Mouse (Mus musculus) hindbrain, embryonic 14.5 days (tissue): Measurements from ENCODE around the gene Spata13. TPM values are rescaled to one million over a fixed set of nuclear protein-coding genes. Genes with fewer than 3 reads are reported as not detected.

Source experiments
- ATAC-seq: fragments of 200-750 bp; cut with Nextera tagmentation; 2 replicates; pipeline ENCODE4 v1.8.0; 2017; ENCODE audit warnings: moderate number of reproducible peaks, mild to moderate bottlenecking, moderate TSS enrichment, moderate library complexity; ENCODE audit not compliant: low FRiP score
- DNase-seq: peaks from one replicate; pipeline ENCODE4 v3.0.0-alpha.2; 2015; ENCODE audit warnings: low spot score
- H3K27ac ChIP-seq: fragments of 300-500 bp; sonication (generic); 2 replicates; pipeline ENCODE4 v1.5.1; 2014; ENCODE audit warnings: mild to moderate bottlenecking, moderate library complexity
- H3K27me3 ChIP-seq: fragments of 300-500 bp; sonication (generic); 2 replicates; pipeline ENCODE4 v1.6.1; 2014; ENCODE audit warnings: mild to moderate bottlenecking, low read length, mixed read lengths; ENCODE audit not compliant: control insufficient read depth, insufficient read depth
- H3K36me3 ChIP-seq: fragments of 300-500 bp; sonication (generic); replicated peaks from 2 replicates; pipeline ENCODE4 v1.6.1; 2014; ENCODE audit not compliant: control insufficient read depth, insufficient read depth
- H3K4me1 ChIP-seq: fragments of 300-500 bp; sonication (generic); replicated peaks from 2 replicates; pipeline ENCODE4 v1.6.1; 2014; ENCODE audit warnings: antibody characterized with exemption, low read length, mixed read lengths; ENCODE audit not compliant: control insufficient read depth, insufficient read depth
- H3K4me2 ChIP-seq: fragments of 300-500 bp; sonication (generic); replicated peaks from 2 replicates; pipeline ENCODE4 v1.6.1; 2014; ENCODE audit warnings: mild to moderate bottlenecking, moderate library complexity
- H3K4me3 ChIP-seq: fragments of 300-500 bp; sonication (generic); replicated peaks from 2 replicates; pipeline ENCODE4 v1.5.1; 2014; ENCODE audit warnings: mild to moderate bottlenecking, low read length
- H3K9ac ChIP-seq: fragments of 300-500 bp; sonication (generic); 2 replicates; pipeline ENCODE4 v1.6.1; 2014
- H3K9me3 ChIP-seq: fragments of 300-500 bp; sonication (generic); 2 replicates; pipeline ENCODE4 v1.6.1; 2016; ENCODE audit warnings: low read length; ENCODE audit not compliant: control insufficient read depth
- WGBS: fragments of 180-500 bp; shearing (Covaris S2); extraction: QIAGEN DNeasy Blood & Tissue Kit; methylation state at CpG from one replicate; pipeline ENCODE4 v1.1.7; 2014; 5-methylcytosine and 5-hydroxymethylcytosine counted together
- polyA plus RNA-seq: library from polyadenylated mRNA; unstranded; fragments of >200 nt; fragmentation: Nextera tagmentation; extraction: Ambion mirVana; gene quantifications from 2 replicates; pipeline ENCODE4 v1.2.1, GENCODE M21; 2014

Gene Spata13
- polyA plus RNA-seq, 1 experiment from 2014 or later, result 26.2 TPM

- peaks cover 38% of the 10 kb centered on the region for H3K4me1 ChIP-seq
- no peak for DNase-seq
- WGBS, result 67% methylated on average over 8 of the region's 8 CpGs
These were observed 107.2 kb downstream of the Spata13 start for GRCm38 (mm10) chr14:60741033-60741432.

DNA sequence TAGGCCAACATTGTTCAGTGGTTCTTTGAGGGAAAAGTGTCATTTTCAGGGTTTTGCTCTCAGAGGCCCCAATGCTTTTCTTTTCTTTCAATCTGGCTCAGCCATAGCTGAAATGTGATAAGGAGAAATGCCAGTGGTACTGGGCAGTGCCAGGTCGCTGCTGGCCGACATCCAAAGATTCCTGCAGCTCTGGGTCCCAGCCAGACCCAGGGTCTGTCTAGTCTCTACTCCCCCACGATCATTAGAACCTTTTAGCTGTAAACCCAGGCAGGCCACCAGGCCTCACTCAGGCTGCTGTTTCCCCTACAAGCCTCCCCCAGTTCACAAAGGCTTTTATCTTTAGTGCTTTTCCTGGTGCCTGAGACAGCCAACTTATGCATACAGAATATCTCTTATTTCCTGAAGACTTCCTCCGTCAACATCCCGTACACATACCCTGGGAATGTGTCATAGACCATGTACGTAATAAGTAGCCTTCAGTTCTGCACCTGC lies 107.7 kb downstream of the Spata13 start:
- no peaks in the 10 kb centered on the region for H3K9me3 ChIP-seq
- H3K27me3 ChIP-seq, result no peaks in the 10 kb centered on the region
- H3K9ac ChIP-seq, result 0 out of 2 replicates have a peak overlapping the region, but pooled peaks have one; percentile 8
- 0 out of 2 replicates have a peak, but pooled peaks cover 3% of the 10 kb centered on the region for H3K36me3 ChIP-seq
- no peak overlapping the region for H3K4me3 ChIP-seq
- 75% methylated on average over 6 of the region's 6 CpGs for WGBS
- ATAC-seq (peak; percentile 57), DNase-seq (peak; percentile 45)
- H3K4me1 ChIP-seq, result peaks cover 33% of the 10 kb centered on the region
- no peak overlapping the region for H3K4me2 ChIP-seq
- peak overlapping the region; percentile 62 for H3K27ac ChIP-seq

More at GRCm38 (mm10) chr14:60741033-60741432, 107.2 kb downstream of the Spata13 start:
- Histone ChIP-seq H3K4me2 (no peak overlapping the region), H3K27ac (peak overlapping the region; percentile 62), H3K9me3 (no peaks in the 10 kb centered on the region), H3K27me3 (no peaks in the 10 kb centered on the region), H3K9ac (no peak overlapping the region), H3K36me3 (0 out of 2 replicates have a peak, but pooled peaks cover 3% of the 10 kb centered on the region), H3K4me3 (no peak overlapping the region)
- ATAC-seq, result no peak

GRCm38 (mm10) chr14:60743681-60744080 lies 109.9 kb downstream of the Spata13 start:
- H3K4me2 ChIP-seq, result no peak overlapping the region
- ATAC-seq (no peak), DNase-seq (no peak)
- no peaks in the 10 kb centered on the region for H3K9me3 ChIP-seq
- peaks cover 3% of the 10 kb centered on the region; the same call in 1 of the 2 replicates for H3K36me3 ChIP-seq
- H3K9ac ChIP-seq, result no peak overlapping the region
- no peak overlapping the region for H3K27ac ChIP-seq
- H3K27me3 ChIP-seq, result no peaks in the 10 kb centered on the region
- H3K4me3 ChIP-seq, result no peak overlapping the region
- peaks cover 25% of the 10 kb centered on the region for H3K4me1 ChIP-seq
- WGBS, result 67% methylated on average over 9 of the region's 9 CpGs

DNA sequence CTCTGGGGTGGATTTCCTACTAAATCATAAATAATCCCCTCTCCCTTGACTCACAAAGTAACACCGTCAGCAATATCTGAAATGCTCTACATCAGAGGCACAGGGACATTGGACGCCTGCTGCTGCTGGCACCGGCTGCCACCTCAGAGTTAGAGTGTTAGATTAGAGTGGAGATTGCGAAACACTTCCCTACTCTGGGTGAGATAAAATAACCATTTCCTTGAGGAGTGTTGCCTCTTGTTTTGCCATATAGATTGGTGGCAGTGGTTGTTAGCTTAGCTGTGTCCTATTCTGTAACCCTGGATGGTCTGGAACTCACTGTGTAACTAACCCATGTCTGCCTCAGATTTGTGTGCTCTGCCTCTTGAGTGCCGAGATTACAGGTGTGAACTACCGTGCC lies 111.4 kb downstream of the Spata13 start:
- no peak for ATAC-seq
- H3K4me2 ChIP-seq, result no peak overlapping the region
- peaks cover 19% of the 10 kb centered on the region for H3K4me1 ChIP-seq
- no peak for DNase-seq
- no peaks in the 10 kb centered on the region for H3K9me3 ChIP-seq
- no peak overlapping the region for H3K27ac ChIP-seq
- no peak overlapping the region for H3K4me3 ChIP-seq
- 89% methylated on average over 6 of the region's 6 CpGs for WGBS
- no peak overlapping the region for H3K9ac ChIP-seq
- H3K27me3 ChIP-seq, result no peaks in the 10 kb centered on the region
- peaks cover 3% of the 10 kb centered on the region; the same call in 1 of the 2 replicates for H3K36me3 ChIP-seq

- no peaks in the 10 kb centered on the region for H3K9me3 ChIP-seq
- DNase-seq (no peak), ATAC-seq (no peak)
- no peak overlapping the region for H3K4me2 ChIP-seq
- H3K4me3 ChIP-seq, result no peak overlapping the region
- no peak overlapping the region for H3K27ac ChIP-seq
- H3K9ac ChIP-seq, result no peak overlapping the region
- no peaks in the 10 kb centered on the region for H3K27me3 ChIP-seq
- H3K4me1 ChIP-seq, result peaks cover 15% of the 10 kb centered on the region
- peaks cover 3% of the 10 kb centered on the region; the same call in 1 of the 2 replicates for H3K36me3 ChIP-seq
- WGBS, result 96% methylated on average over 10 of the region's 10 CpGs
These were observed 112.3 kb downstream of the Spata13 start for GRCm38 (mm10) chr14:60746141-60746540.

- Histone ChIP-seq H3K27ac (no peak overlapping the region), H3K9ac (no peak overlapping the region), H3K9me3 (no peaks in the 10 kb centered on the region), H3K4me3 (no peak overlapping the region), H3K4me2 (no peak overlapping the region), H3K4me1 (peaks cover 4% of the 10 kb centered on the region; the same call in 1 of the 2 replicates), H3K36me3 (peaks cover 3% of the 10 kb centered on the region; the same call in 1 of the 2 replicates), H3K27me3 (no peaks in the 10 kb centered on the region)
- ATAC-seq (no peak), DNase-seq (no peak)
- 91% methylated on average over 21 of the region's 21 CpGs for WGBS
These were observed 113.5 kb downstream of the Spata13 start for GRCm38 (mm10) chr14:60747154-60747870.

- no peak for ATAC-seq
These were observed 116.1 kb downstream of the Spata13 start for GRCm38 (mm10) chr14:60749880-60750279.

GRCm38 (mm10) chr14:60751581-60751980 lies 117.8 kb downstream of the Spata13 start:
- no peak overlapping the region for H3K9ac ChIP-seq
- ATAC-seq, result no peak
- H3K27ac ChIP-seq, result no peak overlapping the region
- H3K27me3 ChIP-seq, result no peaks in the 10 kb centered on the region
- DNase-seq, result no peak
- no peaks in the 10 kb centered on the region for H3K9me3 ChIP-seq
- no peak overlapping the region for H3K4me3 ChIP-seq
- H3K4me1 ChIP-seq, result no peaks in the 10 kb centered on the region
- H3K36me3 ChIP-seq, result peaks cover 12% of the 10 kb centered on the region
- H3K4me2 ChIP-seq, result no peak overlapping the region
- WGBS, result 96% methylated on average over 16 of the region's 16 CpGs

More at GRCm38 (mm10) chr14:60749880-60750279, 116.1 kb downstream of the Spata13 start:
- Histone ChIP-seq H3K9me3 (no peaks in the 10 kb centered on the region), H3K27me3 (no peaks in the 10 kb centered on the region), H3K4me3 (no peak overlapping the region), H3K27ac (no peak overlapping the region), H3K36me3 (peaks cover 7% of the 10 kb centered on the region; the same call in 1 of the 2 replicates), H3K9ac (no peak overlapping the region), H3K4me2 (no peak overlapping the region), H3K4me1 (no peaks in the 10 kb centered on the region)
- no peak for DNase-seq
- 90% methylated on average over 12 of the region's 12 CpGs for WGBS

DNA sequence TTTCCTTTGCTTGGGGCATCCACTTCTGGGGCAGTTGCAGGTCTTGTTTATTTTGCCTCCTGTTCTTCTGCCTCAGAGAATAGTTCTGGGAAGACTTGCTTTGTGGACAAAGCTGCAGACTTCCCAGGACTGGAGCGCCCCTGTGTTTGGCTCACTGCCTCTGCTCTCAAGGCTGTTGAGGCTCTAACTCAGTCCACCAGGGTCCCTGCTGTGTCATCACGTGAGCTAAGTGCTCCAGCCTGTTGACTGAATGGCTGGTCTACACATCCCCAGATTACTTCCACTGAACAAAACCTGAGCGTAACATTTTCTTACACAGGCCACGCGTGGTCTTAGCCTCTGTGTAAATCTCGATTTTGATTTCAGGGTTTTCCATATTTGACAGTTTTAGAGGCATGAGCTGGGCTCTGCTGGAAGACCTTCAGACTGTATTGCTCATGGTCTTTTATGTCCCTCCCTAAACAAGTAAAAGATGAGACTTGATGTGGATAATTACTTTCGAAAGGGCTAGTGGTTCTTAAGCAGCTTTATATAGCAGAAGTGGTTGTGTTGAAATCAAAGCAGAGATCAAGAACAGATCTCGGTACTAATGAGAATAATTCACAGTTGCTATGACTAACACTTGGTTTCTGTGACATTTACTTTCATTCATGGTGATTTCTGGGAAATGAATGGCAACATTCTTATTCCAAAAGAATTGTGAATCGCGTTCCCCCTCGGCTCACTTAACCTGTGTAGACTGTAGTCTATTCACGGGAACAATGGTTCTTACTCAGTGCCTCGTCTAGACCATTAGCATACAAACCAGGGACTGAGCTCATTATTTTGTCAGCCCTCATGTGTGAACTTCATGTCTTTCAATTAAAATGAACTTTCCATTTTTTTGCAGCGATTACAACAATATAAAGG lies 119.3 kb downstream of the Spata13 start:
- H3K4me3 ChIP-seq, result no peak overlapping the region
- no peaks in the 10 kb centered on the region for H3K4me1 ChIP-seq
- DNase-seq (no peak), ATAC-seq (peak; percentile 64; the same call in 1 of the 2 replicates)
- WGBS, result 54% methylated on average over 14 of the region's 14 CpGs
- H3K27ac ChIP-seq, result 0 out of 2 replicates have a peak overlapping the region, but pooled peaks have one; percentile 26
- no peaks in the 10 kb centered on the region for H3K9me3 ChIP-seq
- no peak overlapping the region for H3K9ac ChIP-seq
- H3K36me3 ChIP-seq, result peaks cover 16% of the 10 kb centered on the region
- no peaks in the 10 kb centered on the region for H3K27me3 ChIP-seq
- H3K4me2 ChIP-seq, result no peak overlapping the region
